Mouse (Mus musculus): Measurements from ENCODE around the gene Rpl37a.

The Rpl37a gene

DNA sequence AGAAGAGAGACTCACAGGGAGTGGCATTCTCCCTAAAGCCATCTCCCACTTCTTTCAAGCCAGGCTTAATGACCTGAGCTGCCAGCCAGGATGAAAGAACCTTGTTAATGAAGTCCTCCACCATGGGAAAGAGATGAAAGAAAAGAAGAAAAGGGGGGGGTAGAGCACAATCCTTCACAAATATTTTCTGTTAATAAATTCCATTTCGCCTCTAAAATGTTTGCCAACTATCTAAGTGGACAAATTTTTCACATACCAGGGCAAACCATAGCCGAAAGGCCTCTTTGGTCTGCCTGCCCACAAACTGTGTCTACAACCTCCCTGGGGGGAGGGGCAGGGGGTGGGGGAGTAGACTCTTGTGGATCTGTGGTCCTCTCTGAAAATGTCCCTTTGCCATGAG, 44.7 kb downstream of the Rpl37a start:
- Histone ChIP-seq H3K27me3 (ENCODE audit: control insufficient read depth, insufficient read depth, low read length, poor library complexity, severe bottlenecking) (no peaks in the 10 kb centered on the region), H3K36me3 (ENCODE audit: control insufficient read depth, insufficient read depth, low read length, poor library complexity, severe bottlenecking) (no peaks in the 10 kb centered on the region)
- DNase-seq (ENCODE audit: low read depth, low spot score): no peak

DNA sequence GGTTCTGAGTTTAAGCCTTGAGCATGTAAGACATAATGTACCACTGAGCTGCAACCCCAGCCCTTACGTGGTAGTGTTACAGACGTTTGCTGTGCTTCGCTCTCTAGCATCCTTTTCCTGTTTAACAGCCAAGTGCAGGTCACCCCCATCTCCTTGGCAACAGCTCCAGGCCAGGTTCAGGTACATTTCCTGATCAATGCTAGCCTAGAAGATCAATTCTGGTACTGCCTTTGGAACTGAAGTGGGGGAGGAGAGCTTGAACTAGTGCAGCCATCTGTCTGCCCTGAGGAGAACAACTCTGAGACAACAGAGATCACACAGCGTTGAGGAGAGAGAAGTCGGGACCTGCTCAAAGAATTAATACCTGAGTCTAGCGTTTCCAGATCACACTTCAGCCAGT, 48.7 kb downstream of the Rpl37a start:
- no peaks in the 10 kb centered on the region for H3K27me3 ChIP-seq (ENCODE audit: control insufficient read depth, insufficient read depth, low read length, poor library complexity, severe bottlenecking)
- no peak for DNase-seq (ENCODE audit: low read depth, low spot score)
- H3K36me3 ChIP-seq (ENCODE audit: control insufficient read depth, insufficient read depth, low read length, poor library complexity, severe bottlenecking): no peaks in the 10 kb centered on the region

Data from splenic B cell, adult 2 months (primary cell).